Mouse (Mus musculus): Measurements from ENCODE around the gene Gm20388. TPM values are rescaled to one million over a fixed set of nuclear protein-coding genes. Genes with fewer than 3 reads are reported as not detected.
"Not testable (repeated sequence)": the region's sequence is repeated elsewhere in the genome, so short reads cannot be mapped to it uniquely, and the experiment has no call there.

Gm20388 gene
- polyA plus RNA-seq, 1 experiment from 2014 or later, result not detected

- Histone ChIP-seq H3K27me3 (ENCODE audit: control insufficient read depth, insufficient read depth, low read length) (no peaks in the 10 kb centered on the region), H3K36me3 (ENCODE audit: control insufficient read depth, insufficient read depth, low read length) (peaks cover 3% of the 10 kb centered on the region; the same call in 1 of the 2 replicates), H3K4me1 (ENCODE audit: control insufficient read depth, insufficient read depth, low read length) (peaks cover 38% of the 10 kb centered on the region), H3K27ac (ENCODE audit: low read depth, low read length) (no peak overlapping the region), H3K9me3 (ENCODE audit: control insufficient read depth, low read length) (no peaks in the 10 kb centered on the region), H3K4me3 (ENCODE audit: low read length) (no peak overlapping the region), H3K4me2 (replicated peaks; ENCODE audit: low read depth, low read length) (no peak overlapping the region), H3K9ac (ENCODE audit: low read depth, low read length) (no peak overlapping the region)
- 41% methylated on average over 9 of the region's 9 CpGs for WGBS
- no peak for ATAC-seq (ENCODE audit: low FRiP score, low TSS enrichment)
Observed at GRCm38 (mm10) chr8:120356067-120356466, 445.4 kb downstream of the Gm20388 start.

- 80% methylated on average over 6 of the region's 6 CpGs for WGBS
- H3K9ac ChIP-seq (ENCODE audit: low read depth, low read length), result no peak overlapping the region
Observed at GRCm38 (mm10) chr8:120357504-120357903, 446.9 kb downstream of the Gm20388 start.

GRCm38 (mm10) chr8:120361301-120361700 lies 450.7 kb downstream of the Gm20388 start:
- ATAC-seq (ENCODE audit: low FRiP score, low TSS enrichment), result no peak
- 91% methylated on average over 8 of the region's 8 CpGs for WGBS
- H3K4me3 ChIP-seq (ENCODE audit: low read length), result no peak overlapping the region
- H3K27me3 ChIP-seq (ENCODE audit: control insufficient read depth, insufficient read depth, low read length), result no peaks in the 10 kb centered on the region
- no peak overlapping the region for H3K9ac ChIP-seq (ENCODE audit: low read depth, low read length)
- H3K9me3 ChIP-seq (ENCODE audit: control insufficient read depth, low read length), result no peaks in the 10 kb centered on the region
- H3K36me3 ChIP-seq (ENCODE audit: control insufficient read depth, insufficient read depth, low read length), result peaks cover under 1% of the 10 kb centered on the region; the same call in 1 of the 2 replicates
- no peak overlapping the region for H3K27ac ChIP-seq (ENCODE audit: low read depth, low read length)
- peaks cover 22% of the 10 kb centered on the region for H3K4me1 ChIP-seq (ENCODE audit: control insufficient read depth, insufficient read depth, low read length)
- no peak overlapping the region for H3K4me2 ChIP-seq (replicated peaks; ENCODE audit: low read depth, low read length)

More at GRCm38 (mm10) chr8:120357504-120357903, 446.9 kb downstream of the Gm20388 start:
- Histone ChIP-seq H3K36me3 (ENCODE audit: control insufficient read depth, insufficient read depth, low read length) (peaks cover 3% of the 10 kb centered on the region; the same call in 1 of the 2 replicates), H3K4me2 (replicated peaks; ENCODE audit: low read depth, low read length) (no peak overlapping the region), H3K9me3 (ENCODE audit: control insufficient read depth, low read length) (no peaks in the 10 kb centered on the region), H3K27me3 (ENCODE audit: control insufficient read depth, insufficient read depth, low read length) (no peaks in the 10 kb centered on the region), H3K4me3 (ENCODE audit: low read length) (no peak overlapping the region), H3K4me1 (ENCODE audit: control insufficient read depth, insufficient read depth, low read length) (peaks cover 24% of the 10 kb centered on the region), H3K27ac (ENCODE audit: low read depth, low read length) (no peak overlapping the region)
- ATAC-seq (ENCODE audit: low FRiP score, low TSS enrichment), result no peak

GRCm38 (mm10) chr8:120363552-120364071 lies 453.0 kb downstream of the Gm20388 start:
- no peaks in the 10 kb centered on the region for H3K36me3 ChIP-seq (ENCODE audit: control insufficient read depth, insufficient read depth, low read length)
- no peak overlapping the region for H3K9ac ChIP-seq (ENCODE audit: low read depth, low read length)
- no peaks in the 10 kb centered on the region for H3K9me3 ChIP-seq (ENCODE audit: control insufficient read depth, low read length)
- ATAC-seq (ENCODE audit: low FRiP score, low TSS enrichment), result no peak
- H3K4me2 ChIP-seq (replicated peaks; ENCODE audit: low read depth, low read length), result no peak overlapping the region
- peaks cover 29% of the 10 kb centered on the region for H3K4me1 ChIP-seq (ENCODE audit: control insufficient read depth, insufficient read depth, low read length)
- peak overlapping the region; percentile 48; the same call in 1 of the 2 replicates for H3K27ac ChIP-seq (ENCODE audit: low read depth, low read length)
- no peak overlapping the region for H3K4me3 ChIP-seq (ENCODE audit: low read length)
- 36% methylated on average over 10 of the region's 10 CpGs for WGBS
- H3K27me3 ChIP-seq (ENCODE audit: control insufficient read depth, insufficient read depth, low read length), result no peaks in the 10 kb centered on the region

GRCm38 (mm10) chr8:120364093-120364725 lies 453.6 kb downstream of the Gm20388 start:
- H3K9ac ChIP-seq (ENCODE audit: low read depth, low read length), result no peak overlapping the region; the same call in 1 of the 2 replicates
- no peak overlapping the region for H3K4me3 ChIP-seq (ENCODE audit: low read length)
- no peaks in the 10 kb centered on the region for H3K36me3 ChIP-seq (ENCODE audit: control insufficient read depth, insufficient read depth, low read length)
- H3K27ac ChIP-seq (ENCODE audit: low read depth, low read length), result peak overlapping the region; percentile 48; the same call in 1 of the 2 replicates
- H3K27me3 ChIP-seq (ENCODE audit: control insufficient read depth, insufficient read depth, low read length), result no peaks in the 10 kb centered on the region
- WGBS, result 41% methylated on average over 7 of the region's 7 CpGs
- ATAC-seq (ENCODE audit: low FRiP score, low TSS enrichment), result 0 out of 2 replicates have a peak, but pooled peaks have one; percentile 15
- no peak overlapping the region for H3K4me2 ChIP-seq (replicated peaks; ENCODE audit: low read depth, low read length)
- peaks cover 35% of the 10 kb centered on the region for H3K4me1 ChIP-seq (ENCODE audit: control insufficient read depth, insufficient read depth, low read length)
- no peaks in the 10 kb centered on the region for H3K9me3 ChIP-seq (ENCODE audit: control insufficient read depth, low read length)

- Histone ChIP-seq H3K9me3 (ENCODE audit: control insufficient read depth, low read length) (no peaks in the 10 kb centered on the region), H3K36me3 (ENCODE audit: control insufficient read depth, insufficient read depth, low read length) (no peaks in the 10 kb centered on the region), H3K27me3 (ENCODE audit: control insufficient read depth, insufficient read depth, low read length) (no peaks in the 10 kb centered on the region), H3K27ac (ENCODE audit: low read depth, low read length) (no peak overlapping the region), H3K4me1 (ENCODE audit: control insufficient read depth, insufficient read depth, low read length) (peaks cover 53% of the 10 kb centered on the region), H3K9ac (ENCODE audit: low read depth, low read length) (no peak overlapping the region), H3K4me3 (ENCODE audit: low read length) (no peak overlapping the region), H3K4me2 (replicated peaks; ENCODE audit: low read depth, low read length) (no peak overlapping the region)
- no peak for ATAC-seq (ENCODE audit: low FRiP score, low TSS enrichment)
- 92% methylated on average over 6 of the region's 6 CpGs for WGBS
Observed at GRCm38 (mm10) chr8:120366840-120367239, 456.2 kb downstream of the Gm20388 start.

- not testable (repeated sequence) for H3K27me3 ChIP-seq (ENCODE audit: control insufficient read depth, insufficient read depth, low read length); H3K9me3 ChIP-seq (ENCODE audit: control insufficient read depth, low read length); H3K36me3 ChIP-seq (ENCODE audit: control insufficient read depth, insufficient read depth, low read length); ATAC-seq (ENCODE audit: low FRiP score, low TSS enrichment); H3K9ac ChIP-seq (ENCODE audit: low read depth, low read length); H3K4me2 ChIP-seq (replicated peaks; ENCODE audit: low read depth, low read length); H3K4me3 ChIP-seq (ENCODE audit: low read length)
- 86% methylated on average over 1 of the region's 1 CpGs for WGBS
- H3K4me1 ChIP-seq (ENCODE audit: control insufficient read depth, insufficient read depth, low read length), result peaks cover 65% of the 10 kb centered on the region
- peak overlapping the region; percentile 65; the same call in 1 of the 2 replicates for H3K27ac ChIP-seq (ENCODE audit: low read depth, low read length)
Observed at GRCm38 (mm10) chr8:120368191-120368590, 457.6 kb downstream of the Gm20388 start.

- H3K4me3 ChIP-seq (ENCODE audit: low read length), result no peak overlapping the region
- H3K36me3 ChIP-seq (ENCODE audit: control insufficient read depth, insufficient read depth, low read length), result no peaks in the 10 kb centered on the region
- H3K27ac ChIP-seq (ENCODE audit: low read depth, low read length), result peak overlapping the region; percentile 65
- H3K9ac ChIP-seq (ENCODE audit: low read depth, low read length), result 0 out of 2 replicates have a peak overlapping the region, but pooled peaks have one; percentile 31
- WGBS, result 19% methylated on average over 11 of the region's 11 CpGs
- H3K4me1 ChIP-seq (ENCODE audit: control insufficient read depth, insufficient read depth, low read length), result peaks cover 67% of the 10 kb centered on the region
- no peaks in the 10 kb centered on the region for H3K9me3 ChIP-seq (ENCODE audit: control insufficient read depth, low read length)
- peak overlapping the region; percentile 11; the same call in 1 of the 2 replicates for H3K4me2 ChIP-seq (replicated peaks; ENCODE audit: low read depth, low read length)
- no peaks in the 10 kb centered on the region for H3K27me3 ChIP-seq (ENCODE audit: control insufficient read depth, insufficient read depth, low read length)
- peak; percentile 67 for ATAC-seq (ENCODE audit: low FRiP score, low TSS enrichment)
Observed at GRCm38 (mm10) chr8:120368814-120369649, 458.4 kb downstream of the Gm20388 start.
